ENCODE assay signal across 9 mouse cellular contexts in the genomic region with DNA sequence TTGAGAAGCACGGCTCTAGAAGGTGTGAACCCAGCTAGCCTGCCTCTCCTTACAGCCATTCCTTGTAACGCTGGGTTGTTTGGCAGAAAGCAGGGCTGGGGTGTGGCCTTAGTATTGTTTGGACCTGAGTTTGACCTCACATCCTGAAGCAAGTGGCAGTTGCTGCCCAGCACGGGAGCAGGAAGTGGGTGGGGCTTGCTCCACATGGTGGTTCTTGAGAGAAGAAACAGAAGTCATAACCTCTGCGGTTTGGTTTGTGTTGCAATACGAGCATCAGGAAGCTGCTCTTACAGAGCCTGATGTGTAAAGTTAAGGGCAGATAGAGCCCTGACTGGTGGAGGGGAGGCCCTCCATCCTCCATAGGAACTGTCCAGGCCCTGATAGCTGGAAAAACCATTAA. TPM values are rescaled to one million over a fixed set of nuclear protein-coding genes. Genes with fewer than 3 reads are reported as not detected.
DNase-seq lines count a peak whose midpoint lies in the region; ATAC-seq and TF ChIP-seq lines count a peak whose summit lies in the region.
"Had no signal": no experiment of that assay in that cellular context is flagged by ENCODE, and none has a peak within 500 bp of the region (broad histone marks: within the 10 kb centered on the region; RNA-seq: fewer than 3 reads in every experiment).

No protein-coding gene starts in this region.

- 19% methylated on average over 5 of the region's 5 CpGs for WGBS in heart, embryonic 12.5 days
- WGBS in forebrain, embryonic 12.5 days = 53% methylated on average over 5 of the region's 5 CpGs

- no peaks in the 10 kb centered on the region for H3K9me3 ChIP-seq in heart, embryonic 12.5 days (replicated peaks)
- H3K9me3 ChIP-seq in forebrain, embryonic 12.5 days = no peaks in the 10 kb centered on the region
- H3K9me3 ChIP-seq: neural tube, embryonic 13.5 days had no signal

- TF ChIP-seq POLR2A in bone marrow macrophage, adult 2 months (IDR thresholded peaks at IDR 0.05; ENCODE audit: borderline replicate concordance, low read depth, low read length) = no peak

- peak; percentile 79 for ATAC-seq in heart, embryonic 12.5 days (ENCODE audit: insufficient number of reproducible peaks, low FRiP score)
- ATAC-seq in forebrain, embryonic 12.5 days (ENCODE audit: low FRiP score) = no peak

- no peak for TF ChIP-seq CTCF in bone marrow macrophage, adult 2 months (IDR thresholded peaks at IDR 0.05; ENCODE audit: low read depth, low read length)

- H3K4me2 ChIP-seq in heart, embryonic 12.5 days = no peak overlapping the region
- H3K4me2 ChIP-seq in forebrain, embryonic 12.5 days = no peak overlapping the region
- H3K4me2 ChIP-seq: neural tube, embryonic 13.5 days had no signal

- no peaks in the 10 kb centered on the region for H3K36me3 ChIP-seq in heart, embryonic 12.5 days
- no peaks in the 10 kb centered on the region for H3K36me3 ChIP-seq in forebrain, embryonic 12.5 days (replicated peaks)
- H3K36me3 ChIP-seq: neural tube, embryonic 13.5 days had no signal

- peaks cover 20% of the 10 kb centered on the region for H3K4me1 ChIP-seq in bone marrow macrophage, adult 2 months (ENCODE audit: control insufficient read depth, insufficient read depth, low read length)
- peaks cover 12% of the 10 kb centered on the region; the same call in 1 of the 2 replicates for H3K4me1 ChIP-seq in heart, embryonic 12.5 days (replicated peaks)
- H3K4me1 ChIP-seq in forebrain, embryonic 12.5 days = peaks cover 7% of the 10 kb centered on the region

- H3K27ac ChIP-seq in bone marrow macrophage, adult 2 months (ENCODE audit: insufficient read depth, low read depth, low read length) = peak overlapping the region; percentile 51
- no peak overlapping the region for H3K27ac ChIP-seq in heart, embryonic 12.5 days (ENCODE audit: poor library complexity, severe bottlenecking)
- H3K27ac ChIP-seq in forebrain, embryonic 12.5 days = no peak overlapping the region
- H3K27ac ChIP-seq: neural tube, embryonic 13.5 days had no signal

- H3K9ac ChIP-seq in heart, embryonic 12.5 days = no peak overlapping the region
- no peak overlapping the region for H3K9ac ChIP-seq in forebrain, embryonic 12.5 days
- H3K9ac ChIP-seq: neural tube, embryonic 13.5 days had no signal

- no peak overlapping the region for H3K4me3 ChIP-seq in bone marrow macrophage, adult 2 months (ENCODE audit: insufficient read depth, low read length)
- H3K4me3 ChIP-seq in heart, embryonic 12.5 days = no peak overlapping the region
- H3K4me3 ChIP-seq in forebrain, embryonic 12.5 days (replicated peaks) = no peak overlapping the region
- H3K4me3 ChIP-seq: neural tube, embryonic 13.5 days had no signal

- H3K27me3 ChIP-seq in heart, embryonic 12.5 days (replicated peaks) = peaks cover 13% of the 10 kb centered on the region
- no peaks in the 10 kb centered on the region for H3K27me3 ChIP-seq in forebrain, embryonic 12.5 days
- H3K27me3 ChIP-seq: neural tube, embryonic 13.5 days had no signal

- peak; percentile 59 for DNase-seq in layer of hippocampus, adult 9-11 months
- DNase-seq in layer of hippocampus, adult 18-20 months (ENCODE audit: low spot score in 2 of 2) = no peak
- DNase-seq in kidney, postnatal 4 days = peak; percentile 74 to 86
- peak; percentile 85 to 90 for DNase-seq in monocyte, adult 2 months (ENCODE audit: low read depth in 1 of 2, low spot score in 2 of 2)
- DNase-seq in urinary bladder, postnatal 4 days (ENCODE audit: low spot score in 2 of 2) = peak; percentile 62 to 71

RNA-seq across cellular contexts. Expression of a gene that starts 17.8 kb away (rescaled TPM):
- 10 to 100 TPM; 13.2 to 13.7 TPM for total RNA-seq in layer of hippocampus, adult 18-20 months (2021)
- 52.1 and 54.3 TPM in 2 replicates for polyA plus RNA-seq in bone marrow macrophage, adult 2 months (2012; ENCODE audit: insufficient read depth, insufficient read length, missing spikeins)
- 100 and 105 TPM in 2 replicates for polyA plus RNA-seq in heart, embryonic 12.5 days (2016; fragmentation: Nextera tagmentation; extraction: Ambion mirVana)
- polyA plus RNA-seq in forebrain, embryonic 12.5 days (2016; fragmentation: Nextera tagmentation; extraction: Ambion mirVana) = 151 and 161 TPM in 2 replicates

Comparison
In these comparisons a context has a peak if more than half of its experiments do, and no peak if none do; other contexts are left out.
1. DNase-seq: peak in layer of hippocampus, adult 9-11 months (single experiment), kidney, postnatal 4 days (2 of 2), monocyte, adult 2 months (2 of 2) and urinary bladder, postnatal 4 days (2 of 2); none in layer of hippocampus, adult 18-20 months (0 of 2).